Mouse (Mus musculus): ENCODE results near the gene Pcca.

- no peak for TF ChIP-seq CTCF (IDR thresholded peaks at IDR 0.05; ENCODE audit: low read depth, low read length)
- no peak for TF ChIP-seq POLR2A (IDR thresholded peaks at IDR 0.05; ENCODE audit: extremely low read depth, insufficient read depth, low read length)
These were observed 154.3 kb downstream of the Pcca start for GRCm38 (mm10) chr14:122688378-122688777.
